Mouse (Mus musculus): Measurements from ENCODE around the gene Sirpb1a. TPM values are rescaled to one million over a fixed set of nuclear protein-coding genes. Genes with fewer than 3 reads are reported as not detected.
"Not testable (repeated sequence)": the region's sequence is repeated elsewhere in the genome, so short reads cannot be mapped to it uniquely, and the experiment has no call there.

Gene Sirpb1a
- polyA plus RNA-seq (2015; fragmentation: Nextera tagmentation; extraction: Ambion mirVana), result not detected in 2 replicates

GRCm38 (mm10) chr3:15426447-15426846 lies at the start of gene Sirpb1a:
TSS of gene Sirpb1a (minus strand) at chr3:15426520.
- H3K27ac ChIP-seq; H3K9ac ChIP-seq; ATAC-seq (ENCODE audit: low read depth); H3K36me3 ChIP-seq; H3K9me3 ChIP-seq (replicated peaks); DNase-seq; H3K4me1 ChIP-seq (replicated peaks); H3K27me3 ChIP-seq; H3K4me2 ChIP-seq; H3K4me3 ChIP-seq (replicated peaks): not testable (repeated sequence)
- 67% methylated on average over 1 of the region's 1 CpGs for WGBS (ENCODE audit: insufficient replicate concordance)

GRCm38 (mm10) chr3:15474831-15475230 lies 48.5 kb upstream of the Sirpb1a start:
- H3K4me2 ChIP-seq; H3K27me3 ChIP-seq; DNase-seq; H3K36me3 ChIP-seq; H3K9ac ChIP-seq; H3K4me1 ChIP-seq (replicated peaks); H3K27ac ChIP-seq; H3K4me3 ChIP-seq (replicated peaks); ATAC-seq (ENCODE audit: low read depth); H3K9me3 ChIP-seq (replicated peaks): not testable (repeated sequence)
- 36% methylated on average over 2 of the region's 2 CpGs for WGBS (ENCODE audit: insufficient replicate concordance)

- H3K9me3 ChIP-seq (replicated peaks); H3K27ac ChIP-seq; H3K36me3 ChIP-seq; H3K27me3 ChIP-seq; H3K4me3 ChIP-seq (replicated peaks); ATAC-seq (ENCODE audit: low read depth); H3K9ac ChIP-seq; H3K4me1 ChIP-seq (replicated peaks); DNase-seq; H3K4me2 ChIP-seq: not testable (repeated sequence)
- 50% methylated on average over 1 of the region's 3 CpGs for WGBS (ENCODE audit: insufficient replicate concordance)
These were observed 43.8 kb upstream of the Sirpb1a start for GRCm38 (mm10) chr3:15470158-15470557.

- H3K4me3 ChIP-seq (replicated peaks); H3K9ac ChIP-seq; H3K27ac ChIP-seq; DNase-seq; ATAC-seq (ENCODE audit: low read depth); H3K4me2 ChIP-seq; H3K9me3 ChIP-seq (replicated peaks); H3K27me3 ChIP-seq; H3K4me1 ChIP-seq (replicated peaks); H3K36me3 ChIP-seq: not testable (repeated sequence)
- 47% methylated on average over 1 of the region's 1 CpGs for WGBS (ENCODE audit: insufficient replicate concordance)
These were observed 17.6 kb upstream of the Sirpb1a start for GRCm38 (mm10) chr3:15443936-15444335.

- H3K9me3 ChIP-seq (replicated peaks); H3K27me3 ChIP-seq; H3K9ac ChIP-seq; ATAC-seq (ENCODE audit: low read depth); H3K4me3 ChIP-seq (replicated peaks); H3K36me3 ChIP-seq; H3K4me2 ChIP-seq; DNase-seq; H3K27ac ChIP-seq; H3K4me1 ChIP-seq (replicated peaks): not testable (repeated sequence)
- WGBS (ENCODE audit: insufficient replicate concordance), result 44% methylated on average over 1 of the region's 1 CpGs
These were observed 13.5 kb upstream of the Sirpb1a start for GRCm38 (mm10) chr3:15439844-15440243.

GRCm38 (mm10) chr3:15427917-15428316 lies 1.6 kb upstream of the Sirpb1a start:
- H3K9me3 ChIP-seq (replicated peaks), result no peaks in the 10 kb centered on the region
- ATAC-seq (ENCODE audit: low read depth) (no peak), DNase-seq (no peak)
- H3K27me3 ChIP-seq, result no peaks in the 10 kb centered on the region
- no peak overlapping the region for H3K27ac ChIP-seq
- H3K4me3 ChIP-seq (replicated peaks), result no peak overlapping the region
- 35% methylated on average over 1 of the region's 1 CpGs for WGBS (ENCODE audit: insufficient replicate concordance)
- no peaks in the 10 kb centered on the region for H3K36me3 ChIP-seq
- H3K4me1 ChIP-seq (replicated peaks), result no peaks in the 10 kb centered on the region
- H3K9ac ChIP-seq, result no peak overlapping the region
- H3K4me2 ChIP-seq, result no peak overlapping the region

- H3K4me3 ChIP-seq (replicated peaks); H3K27ac ChIP-seq; H3K4me1 ChIP-seq (replicated peaks); ATAC-seq (ENCODE audit: low read depth); H3K27me3 ChIP-seq; DNase-seq; H3K4me2 ChIP-seq; H3K9ac ChIP-seq; H3K36me3 ChIP-seq; H3K9me3 ChIP-seq (replicated peaks): not testable (repeated sequence)
- 57% methylated on average over 3 of the region's 3 CpGs for WGBS (ENCODE audit: insufficient replicate concordance)
These were observed 70.6 kb downstream of the Sirpb1a start for GRCm38 (mm10) chr3:15355690-15356089.

GRCm38 (mm10) chr3:15350318-15350717 lies 76.0 kb downstream of the Sirpb1a start:
- DNase-seq; ATAC-seq (ENCODE audit: low read depth); H3K4me3 ChIP-seq (replicated peaks); H3K4me2 ChIP-seq; H3K9ac ChIP-seq; H3K27ac ChIP-seq; H3K4me1 ChIP-seq (replicated peaks); H3K9me3 ChIP-seq (replicated peaks); H3K27me3 ChIP-seq; H3K36me3 ChIP-seq: not testable (repeated sequence)
- 58% methylated on average over 1 of the region's 2 CpGs for WGBS (ENCODE audit: insufficient replicate concordance)

GRCm38 (mm10) chr3:15345606-15346005 lies 80.7 kb downstream of the Sirpb1a start:
- H3K4me3 ChIP-seq (replicated peaks); H3K4me1 ChIP-seq (replicated peaks); H3K9ac ChIP-seq; H3K4me2 ChIP-seq; DNase-seq; ATAC-seq (ENCODE audit: low read depth); H3K9me3 ChIP-seq (replicated peaks); H3K27me3 ChIP-seq; H3K36me3 ChIP-seq; H3K27ac ChIP-seq: not testable (repeated sequence)
- 45% methylated on average over 3 of the region's 3 CpGs for WGBS (ENCODE audit: insufficient replicate concordance)

- Histone ChIP-seq H3K4me2 (no peak overlapping the region), H3K9me3 (replicated peaks) (no peaks in the 10 kb centered on the region), H3K4me1 (replicated peaks) (no peaks in the 10 kb centered on the region), H3K27me3 (no peaks in the 10 kb centered on the region), H3K4me3 (replicated peaks) (no peak overlapping the region), H3K27ac (no peak overlapping the region), H3K36me3 (no peaks in the 10 kb centered on the region), H3K9ac (no peak overlapping the region)
- WGBS (ENCODE audit: insufficient replicate concordance), result 44% methylated on average over 1 of the region's 1 CpGs
- no peak for ATAC-seq (ENCODE audit: low read depth)
- DNase-seq, result no peak
These were observed 86.0 kb downstream of the Sirpb1a start for GRCm38 (mm10) chr3:15340287-15340686.

GRCm38 (mm10) chr3:15334182-15334581 lies 92.1 kb downstream of the Sirpb1a start:
- Histone ChIP-seq H3K4me1 (replicated peaks) (no peaks in the 10 kb centered on the region), H3K4me2 (no peak overlapping the region), H3K9me3 (replicated peaks) (peaks cover 3% of the 10 kb centered on the region; the same call in 1 of the 2 replicates), H3K27me3 (no peaks in the 10 kb centered on the region), H3K4me3 (replicated peaks) (no peak overlapping the region), H3K36me3 (no peaks in the 10 kb centered on the region), H3K27ac (no peak overlapping the region), H3K9ac (no peak overlapping the region)
- ATAC-seq (ENCODE audit: low read depth) (no peak), DNase-seq (no peak)
- WGBS (ENCODE audit: insufficient replicate concordance), result 48% methylated on average over 2 of the region's 2 CpGs

GRCm38 (mm10) chr3:15332063-15332462 lies 94.3 kb downstream of the Sirpb1a start, which contains the start of gene Gm9733:
TSS of gene Gm9733 (minus strand) at chr3:15332302.
- H3K36me3 ChIP-seq, result no peaks in the 10 kb centered on the region
- no peak within 1 kb of the TSS for H3K9ac ChIP-seq
- ATAC-seq (ENCODE audit: low read depth), result no peak
- H3K27ac ChIP-seq, result no peak within 1 kb of the TSS
- no peaks in the 10 kb centered on the region for H3K27me3 ChIP-seq
- no peak for DNase-seq
- H3K4me3 ChIP-seq (replicated peaks), result no peak within 1 kb of the TSS
- peaks cover 3% of the 10 kb centered on the region; the same call in 1 of the 2 replicates for H3K9me3 ChIP-seq (replicated peaks)
- no peak within 1 kb of the TSS for H3K4me2 ChIP-seq
- 63% methylated on average over 3 of the region's 3 CpGs for WGBS (ENCODE audit: insufficient replicate concordance)
- no peaks in the 10 kb centered on the region for H3K4me1 ChIP-seq (replicated peaks)
